Mouse (Mus musculus) left cerebral cortex, adult 11 months (tissue): ENCODE data around the gene Tifab.

Source experiments
- DNase-seq: peaks from one replicate; pipeline ENCODE4 v3.0.0; 2022; ENCODE audit warnings: low spot score

Gene Tifab

DNA sequence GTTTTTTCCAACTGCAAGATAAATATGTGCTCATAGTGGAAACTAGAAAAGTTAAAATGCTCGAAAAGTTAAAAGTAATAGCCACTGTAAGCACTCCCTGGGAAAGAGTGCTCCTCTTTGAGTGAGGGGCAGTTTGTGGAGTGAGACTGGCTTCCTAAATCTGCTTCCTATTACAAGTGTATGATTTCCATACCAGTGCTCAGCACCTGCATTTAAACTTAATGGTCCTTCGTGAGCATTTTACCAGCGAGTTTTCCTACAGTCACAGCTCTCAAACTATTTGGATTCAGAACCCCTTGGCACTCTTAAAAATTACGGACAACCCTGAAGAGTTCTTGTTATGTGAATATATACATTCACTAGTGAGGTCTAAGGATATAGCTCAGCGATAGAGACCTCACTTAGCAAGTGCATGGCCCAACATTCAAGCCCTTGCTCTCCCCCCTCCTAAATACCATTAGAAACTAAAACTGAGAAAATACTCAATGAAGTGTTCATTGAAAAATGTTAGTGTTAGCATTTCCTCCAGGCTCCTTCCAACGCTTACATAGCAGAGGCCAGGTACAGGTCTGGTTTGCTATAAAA, 39.4 kb downstream of the Tifab start:
- DNase-seq, result no peak

DNA sequence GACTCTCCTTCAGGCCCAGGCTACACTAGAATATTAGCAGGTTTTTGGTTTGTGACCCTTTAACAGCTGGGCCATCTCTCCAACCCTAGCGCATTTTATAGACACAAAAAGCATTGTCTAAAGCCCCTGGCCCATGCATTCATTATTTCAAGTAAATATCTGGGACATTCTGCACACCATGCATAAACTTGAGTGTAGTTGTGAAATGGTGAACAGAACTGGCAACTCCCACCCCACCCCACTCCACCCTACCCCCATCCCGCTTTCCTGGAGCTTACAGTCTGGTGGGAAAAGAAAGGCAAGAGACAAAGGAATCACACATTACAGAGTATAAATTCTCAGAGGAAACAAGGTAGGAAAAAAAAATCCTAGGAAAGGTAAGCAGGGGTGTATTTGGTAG, 42.5 kb downstream of the Tifab start, which contains the start of gene H2afy:
H2afy (minus strand) TSS at position 162 of the 400 bp plus-strand sequence.
- DNase-seq, result no peak

GRCm38 (mm10) chr13:56135231-56136052, 43.2 kb downstream of the Tifab start:
- peak; percentile 75 for DNase-seq

GRCm38 (mm10) chr13:56134631-56135181, 44.0 kb downstream of the Tifab start:
- no peak for DNase-seq

DNA sequence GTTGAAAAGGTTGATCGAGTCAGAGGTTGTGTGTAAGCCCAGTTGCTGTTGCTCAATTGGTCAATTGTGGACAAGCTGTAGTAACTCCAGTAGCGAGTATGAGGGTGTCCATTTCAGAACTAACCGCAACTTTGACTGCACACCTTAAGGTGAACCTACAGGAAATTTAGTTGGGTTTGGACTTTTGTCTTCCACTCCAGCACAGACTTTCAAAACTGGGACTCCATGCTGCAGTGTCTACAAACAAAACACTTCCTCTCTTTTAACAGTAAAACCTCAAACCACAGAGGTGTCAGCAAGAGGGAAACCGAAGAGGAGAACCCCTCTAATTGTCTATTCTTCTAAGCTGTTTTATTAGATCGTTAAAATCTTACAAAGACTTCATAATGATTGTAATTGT, 44.7 kb downstream of the Tifab start:
- DNase-seq, result no peak

GRCm38 (mm10) chr13:56132941-56133340, 45.7 kb downstream of the Tifab start:
- no peak for DNase-seq

GRCm38 (mm10) chr13:56132326-56132936, 46.3 kb downstream of the Tifab start:
- no peak for DNase-seq

GRCm38 (mm10) chr13:56130544-56130943, 48.1 kb downstream of the Tifab start:
- DNase-seq, result no peak

- no peak for DNase-seq
Measured at GRCm38 (mm10) chr13:56129578-56129977, 49.1 kb downstream of the Tifab start.

DNA sequence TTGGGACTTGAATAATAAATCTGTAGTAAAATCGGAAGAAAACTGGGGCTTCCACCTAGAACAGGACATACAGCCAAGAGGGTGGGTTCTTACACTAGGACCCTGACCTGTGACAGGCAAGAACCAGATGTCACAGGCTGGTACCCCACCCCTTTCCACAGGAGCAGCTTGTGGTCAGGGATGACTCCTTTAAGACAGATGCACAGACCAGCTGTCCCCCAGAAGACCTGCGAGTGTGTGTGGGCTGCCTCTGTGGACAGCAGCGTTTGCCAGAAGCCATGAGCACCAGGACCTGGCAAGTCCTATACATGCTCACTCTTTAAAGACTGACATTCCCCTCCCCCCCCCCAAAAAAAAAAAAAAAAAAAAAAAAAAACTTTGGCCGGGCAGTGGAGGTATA, 49.7 kb downstream of the Tifab start:
- no peak for DNase-seq

DNA sequence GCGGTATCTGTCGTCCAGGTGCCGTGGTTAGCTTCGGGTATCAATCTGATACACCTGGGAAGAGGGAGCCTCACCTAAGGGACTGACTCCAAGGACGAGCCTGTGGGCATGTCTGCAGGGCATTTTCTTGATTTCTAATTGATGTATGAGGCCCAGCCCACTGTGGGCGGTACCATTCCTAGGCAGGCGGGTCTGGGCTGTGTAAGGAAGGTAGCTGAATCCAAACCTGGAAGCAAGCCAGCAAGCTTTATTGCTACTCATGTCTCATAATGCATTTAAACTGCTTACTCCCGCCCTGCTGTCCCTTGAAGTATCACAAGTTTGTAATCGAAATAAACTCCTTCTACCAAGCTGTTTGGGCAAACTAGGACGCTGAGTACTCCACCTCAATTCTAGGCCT, 53.1 kb downstream of the Tifab start:
- no peak for DNase-seq
